Mouse (Mus musculus) small intestine, adult 2 months (tissue): Measurements from ENCODE around the gene Mtif3.

Source experiments
- CTCF ChIP-seq: fragments of 200-500 bp; IDR thresholded peaks from 2 replicates; pipeline ENCODE4 v1.5.1; 2012; ENCODE audit warnings: low read depth, mild to moderate bottlenecking, control low read depth, inconsistent platforms, low read length, moderate library complexity, mixed read lengths; ENCODE audit not compliant: insufficient replicate concordance, insufficient read length; ENCODE audit errors: extremely low read depth
- POLR2A ChIP-seq: fragments of 200-500 bp; IDR thresholded peaks from 2 replicates; pipeline ENCODE4 v1.6.1; 2012; ENCODE audit warnings: low read depth, mild to moderate bottlenecking, control low read depth, inconsistent platforms, low read length, moderate library complexity

GRCm38 (mm10) chr5:146973858-146974780 is 10.5 kb upstream of the Mtif3 start:
- TF ChIP-seq CTCF, result no peak
- no peak for TF ChIP-seq POLR2A
